Mouse (Mus musculus): ENCODE results near the gene Gm21974.

- TF ChIP-seq CTCF (IDR thresholded peaks at IDR 0.05) (no peak), POLR2A (IDR thresholded peaks at IDR 0.05; ENCODE audit: insufficient read depth, low read depth, low read length) (peak; percentile 39; the same call in 1 of the 2 replicates)
Measured at GRCm38 (mm10) chr7:127875627-127876001, 19.6 kb downstream of the Gm21974 start.
